Mouse (Mus musculus) neural tube, embryonic 13.5 days (tissue): Measurements from ENCODE around the gene 1700020N01Rik. TPM values are rescaled to one million over a fixed set of nuclear protein-coding genes. Genes with fewer than 3 reads are reported as not detected.

ENCODE experiments used
- ATAC-seq: fragments of 200-750 bp; cut with Nextera tagmentation; 2 replicates; pipeline ENCODE4 v1.8.0; 2017; ENCODE audit warnings: low read depth, mild to moderate bottlenecking, moderate TSS enrichment, moderate library complexity
- H3K27ac ChIP-seq: fragments of 300-500 bp; sonication (generic); replicated peaks from 2 replicates; pipeline ENCODE4 v1.5.1; 2015; ENCODE audit warnings: moderate library complexity, mild to moderate bottlenecking, inconsistent platforms
- H3K27me3 ChIP-seq: fragments of 300-500 bp; sonication (generic); 2 replicates; pipeline ENCODE4 v1.6.1; 2015; ENCODE audit warnings: mild to moderate bottlenecking, inconsistent platforms
- H3K36me3 ChIP-seq: fragments of 300-500 bp; sonication (generic); 2 replicates; pipeline ENCODE4 v1.6.1; 2015; ENCODE audit warnings: mild to moderate bottlenecking, inconsistent platforms
- H3K4me1 ChIP-seq: fragments of 300-500 bp; sonication (generic); replicated peaks from 2 replicates; pipeline ENCODE4 v1.6.1; 2015; ENCODE audit warnings: inconsistent platforms
- H3K4me2 ChIP-seq: fragments of 300-500 bp; sonication (generic); 2 replicates; pipeline ENCODE4 v1.6.1; 2015; ENCODE audit warnings: inconsistent platforms, mild to moderate bottlenecking, moderate library complexity
- H3K4me3 ChIP-seq: fragments of 300-500 bp; sonication (generic); 2 replicates; pipeline ENCODE4 v1.5.1; 2015; ENCODE audit warnings: mild to moderate bottlenecking, inconsistent platforms
- H3K9ac ChIP-seq: fragments of 300-500 bp; sonication (generic); 2 replicates; pipeline ENCODE4 v1.6.1; 2015; ENCODE audit warnings: moderate library complexity, mild to moderate bottlenecking, inconsistent platforms
- H3K9me3 ChIP-seq: fragments of 300-500 bp; sonication (generic); 2 replicates; pipeline ENCODE4 v1.6.1; 2016; ENCODE audit warnings: inconsistent platforms
- WGBS: fragments of 180-500 bp; shearing (Covaris S2); methylation state at CpG from one replicate; pipeline ENCODE4 v1.1.7; 2015; 5-methylcytosine and 5-hydroxymethylcytosine counted together
- polyA plus RNA-seq: library from polyadenylated mRNA; unstranded; fragments of >200 nt; fragmentation: Nextera tagmentation; extraction: Ambion mirVana; gene quantifications from 2 replicates; pipeline ENCODE4 v1.2.1, GENCODE M21; 2015

1700020N01Rik gene
- polyA plus RNA-seq, 1 experiment from 2014 or later = not detected

DNA sequence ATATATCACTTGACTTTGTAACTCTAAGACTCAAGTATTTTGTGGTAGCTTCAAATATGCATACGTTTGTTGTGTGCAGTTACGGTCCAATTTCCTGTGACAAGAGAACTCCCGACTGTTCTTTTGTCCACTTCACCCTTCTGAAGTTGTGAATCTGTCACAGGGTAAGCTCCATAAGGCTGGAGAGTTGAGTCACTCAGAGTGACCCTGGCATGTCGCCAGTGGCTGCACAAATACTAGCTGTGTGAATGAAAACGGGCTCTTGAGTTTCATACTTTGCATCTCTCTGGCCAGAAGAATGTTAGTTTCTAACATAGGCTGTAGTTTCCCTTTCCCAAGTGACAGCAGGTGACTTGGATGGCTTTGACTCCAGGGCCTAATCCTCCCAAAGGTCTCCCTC is 14.0 kb downstream of the 1700020N01Rik start:
- no peak overlapping the region for H3K27ac ChIP-seq
- 51% methylated on average over 5 of the region's 5 CpGs for WGBS
- ATAC-seq = no peak

DNA sequence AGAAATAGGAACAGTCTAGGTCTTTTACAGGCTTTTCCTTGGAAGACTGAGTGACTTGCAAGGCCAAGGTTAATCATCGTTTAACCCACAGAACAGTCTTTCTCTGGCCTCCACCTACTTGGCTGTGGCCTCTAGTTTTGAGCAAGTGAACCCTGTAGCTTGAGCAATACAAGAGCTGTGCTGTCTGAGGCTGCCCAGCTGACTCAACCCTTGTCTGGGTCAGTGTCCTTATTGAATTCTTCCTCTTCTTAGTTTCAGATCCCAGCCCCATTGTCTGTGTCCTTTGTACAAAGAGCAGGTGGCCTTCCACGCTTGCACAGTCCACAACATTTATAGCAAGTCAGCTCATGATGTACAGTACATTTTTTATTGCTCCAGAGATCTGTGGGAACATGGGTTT is 16.6 kb downstream of the 1700020N01Rik start:
- no peaks in the 10 kb centered on the region for H3K9me3 ChIP-seq
- H3K27me3 ChIP-seq = no peaks in the 10 kb centered on the region
- no peaks in the 10 kb centered on the region for H3K36me3 ChIP-seq
- WGBS = 69% methylated on average over 2 of the region's 2 CpGs
- no peak for ATAC-seq
- no peak overlapping the region for H3K27ac ChIP-seq
- no peak overlapping the region for H3K4me3 ChIP-seq
- no peak overlapping the region for H3K4me2 ChIP-seq
- H3K4me1 ChIP-seq = peaks cover 12% of the 10 kb centered on the region
- H3K9ac ChIP-seq = no peak overlapping the region

More for the DNA sequence above, 14.0 kb downstream of the 1700020N01Rik start:
- H3K4me1 ChIP-seq = peaks cover 14% of the 10 kb centered on the region
- no peak overlapping the region for H3K4me2 ChIP-seq
- no peaks in the 10 kb centered on the region for H3K27me3 ChIP-seq
- no peaks in the 10 kb centered on the region for H3K9me3 ChIP-seq
- H3K9ac ChIP-seq = no peak overlapping the region
- H3K36me3 ChIP-seq = no peaks in the 10 kb centered on the region
- no peak overlapping the region for H3K4me3 ChIP-seq

DNA sequence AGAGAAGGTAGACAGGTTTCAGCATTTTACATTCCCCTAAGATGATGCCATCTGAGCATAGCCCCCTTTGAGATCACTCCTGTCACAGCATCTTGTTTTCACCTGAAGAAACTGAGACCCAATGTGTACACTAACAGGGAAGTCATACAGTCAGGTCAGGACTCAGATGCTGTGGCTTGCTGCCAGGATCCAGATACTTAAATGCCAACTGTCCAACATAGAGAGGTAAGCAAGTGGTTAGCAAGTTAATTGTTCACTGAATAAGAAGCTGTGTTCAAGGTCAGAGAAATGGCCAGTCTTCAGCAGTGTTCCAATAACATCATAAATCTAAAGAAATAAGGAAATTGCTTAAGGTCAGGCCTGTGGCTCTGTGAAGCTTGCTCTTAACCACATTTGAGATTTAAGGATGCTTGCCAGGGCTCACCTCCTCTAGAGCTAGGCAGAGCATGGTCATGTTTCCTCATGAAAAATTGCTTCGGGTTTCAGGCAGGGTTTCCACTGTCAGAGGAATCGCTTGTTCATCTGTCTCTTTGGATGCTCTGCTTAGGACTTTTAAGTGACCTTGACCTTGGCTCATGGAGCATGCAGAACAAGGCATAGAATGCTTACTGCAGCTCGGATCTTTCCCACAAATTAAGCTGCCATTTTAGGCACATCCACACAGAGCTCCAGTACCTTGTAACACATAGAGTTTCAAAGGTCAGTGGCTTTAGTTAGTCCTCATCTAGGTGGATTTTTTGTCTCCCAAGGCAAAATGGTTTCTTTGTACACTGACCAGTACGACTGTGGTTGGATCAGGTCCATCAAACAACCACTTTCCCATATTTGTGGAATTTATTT is 20.3 kb downstream of the 1700020N01Rik start:
- Histone ChIP-seq H3K9me3 (no peaks in the 10 kb centered on the region), H3K9ac (no peak overlapping the region), H3K4me3 (no peak overlapping the region), H3K4me1 (no peaks in the 10 kb centered on the region), H3K4me2 (no peak overlapping the region), H3K27ac (no peak overlapping the region), H3K36me3 (no peaks in the 10 kb centered on the region), H3K27me3 (no peaks in the 10 kb centered on the region)
- ATAC-seq = no peak
- 84% methylated on average over 4 of the region's 4 CpGs for WGBS

DNA sequence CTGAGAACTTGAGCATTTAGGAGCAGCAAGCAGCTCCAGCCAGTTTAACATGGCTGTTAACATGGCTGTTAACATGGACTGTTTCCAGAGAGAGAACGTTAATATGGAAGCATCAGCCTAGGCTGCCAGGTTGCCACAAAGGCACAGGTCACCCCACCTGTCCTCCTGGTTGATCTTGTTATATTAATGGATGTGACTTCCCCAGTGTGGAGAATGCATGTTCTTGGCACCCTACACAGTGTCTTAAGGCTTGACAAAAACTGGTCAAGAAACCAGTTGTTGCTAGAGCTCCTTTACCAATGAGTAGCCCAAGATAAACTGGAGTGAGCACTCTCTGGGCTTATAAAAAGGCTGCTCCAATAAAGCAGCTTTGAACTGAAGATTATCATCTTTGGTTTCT is 21.6 kb downstream of the 1700020N01Rik start:
- no peaks in the 10 kb centered on the region for H3K9me3 ChIP-seq
- no peak overlapping the region for H3K4me3 ChIP-seq
- no peaks in the 10 kb centered on the region for H3K27me3 ChIP-seq
- ATAC-seq = no peak
- H3K27ac ChIP-seq = no peak overlapping the region
- H3K9ac ChIP-seq = no peak overlapping the region
- WGBS = 88% methylated on average over 1 of the region's 1 CpGs
- H3K4me2 ChIP-seq = no peak overlapping the region
- no peaks in the 10 kb centered on the region for H3K4me1 ChIP-seq
- H3K36me3 ChIP-seq = no peaks in the 10 kb centered on the region

DNA sequence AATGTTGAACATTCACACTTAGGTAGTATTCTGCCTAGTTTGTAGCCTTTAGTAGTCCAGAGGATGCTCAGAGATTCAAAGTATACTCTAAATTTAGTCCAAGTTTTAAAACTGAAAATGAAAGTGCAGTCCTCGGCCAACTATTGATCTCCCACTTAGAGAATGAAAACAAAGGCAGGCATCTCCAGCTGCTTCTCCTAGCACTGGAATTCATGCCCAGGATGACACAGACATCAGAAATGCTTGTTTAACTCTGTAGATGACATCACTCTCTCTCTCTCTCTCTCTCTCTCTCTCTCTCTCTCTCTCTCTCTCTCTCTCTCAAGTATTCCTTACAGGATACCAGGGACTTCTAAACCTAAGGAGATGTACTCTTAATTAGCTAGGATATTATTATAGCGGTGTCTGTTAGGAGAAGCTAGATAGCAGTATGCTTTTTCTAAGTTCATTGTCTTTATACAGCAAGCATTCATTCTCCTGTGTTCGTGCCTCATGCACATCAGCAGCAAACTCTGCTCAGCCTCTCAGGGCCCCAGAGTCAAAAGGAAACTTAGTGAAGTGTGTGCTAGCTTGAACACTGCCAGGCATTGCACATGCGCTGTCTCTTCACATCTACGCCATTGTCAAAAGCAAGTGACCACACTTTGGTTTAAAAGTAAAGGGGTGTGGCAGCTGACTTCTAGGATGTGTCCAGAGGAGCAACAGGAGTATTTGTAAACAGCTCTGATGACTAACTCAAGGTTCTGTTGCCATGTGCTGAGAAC is 26.0 kb downstream of the 1700020N01Rik start:
- 81% methylated on average over 5 of the region's 5 CpGs for WGBS
- H3K27me3 ChIP-seq = no peaks in the 10 kb centered on the region

DNA sequence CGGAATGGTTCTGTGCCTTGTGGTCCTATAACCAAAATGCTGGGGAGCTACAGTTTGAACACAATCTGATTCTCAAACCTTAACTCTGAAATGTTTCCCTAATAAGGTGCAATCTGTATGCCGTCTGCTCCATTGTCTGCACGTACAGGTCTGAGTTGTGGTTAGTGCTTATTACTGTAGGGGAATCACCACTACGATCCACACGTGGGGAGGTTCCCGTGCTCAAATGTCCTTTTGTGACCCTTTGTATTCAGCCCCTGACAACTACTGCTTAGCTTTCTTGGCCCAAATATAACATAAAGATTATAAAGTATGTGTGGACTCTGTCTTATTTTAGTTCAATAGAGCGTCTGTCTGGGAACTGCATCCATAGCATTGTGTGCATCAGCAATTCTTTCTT is 29.1 kb downstream of the 1700020N01Rik start:
- WGBS = 86% methylated on average over 7 of the region's 7 CpGs

More for the DNA sequence above, 26.0 kb downstream of the 1700020N01Rik start:
- Histone ChIP-seq H3K9ac (no peak overlapping the region), H3K4me1 (no peaks in the 10 kb centered on the region), H3K27ac (no peak overlapping the region), H3K36me3 (no peaks in the 10 kb centered on the region), H3K4me3 (no peak overlapping the region), H3K9me3 (no peaks in the 10 kb centered on the region), H3K4me2 (no peak overlapping the region)
- ATAC-seq = no peak

DNA sequence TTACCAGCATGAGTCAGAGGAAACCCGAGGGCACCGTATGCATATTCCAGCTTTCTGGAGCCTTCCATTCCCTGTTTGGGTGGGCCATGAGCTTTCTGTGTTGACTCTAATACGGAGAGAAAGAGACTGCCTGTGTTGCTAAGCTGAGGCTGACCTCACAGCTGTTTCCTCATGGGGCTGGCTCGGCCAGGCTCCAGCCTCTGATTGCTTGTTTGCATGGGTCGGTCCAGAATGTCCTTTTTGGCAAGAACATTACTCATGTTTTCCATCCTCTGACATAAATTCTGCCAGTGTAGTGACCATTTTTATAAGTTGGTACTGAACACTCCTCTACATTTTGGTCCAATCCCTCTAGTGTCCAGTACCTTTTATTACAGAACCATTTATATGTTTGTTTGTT is 35.6 kb downstream of the 1700020N01Rik start:
- WGBS = 71% methylated on average over 5 of the region's 5 CpGs
- Histone ChIP-seq H3K9me3 (no peaks in the 10 kb centered on the region), H3K27me3 (no peaks in the 10 kb centered on the region), H3K4me1 (no peaks in the 10 kb centered on the region), H3K9ac (no peak overlapping the region), H3K4me3 (no peak overlapping the region), H3K4me2 (no peak overlapping the region), H3K27ac (no peak overlapping the region), H3K36me3 (no peaks in the 10 kb centered on the region)
- ATAC-seq = no peak

More for the DNA sequence above, 29.1 kb downstream of the 1700020N01Rik start:
- Histone ChIP-seq H3K36me3 (no peaks in the 10 kb centered on the region), H3K27me3 (no peaks in the 10 kb centered on the region), H3K4me3 (no peak overlapping the region), H3K4me1 (no peaks in the 10 kb centered on the region), H3K27ac (no peak overlapping the region), H3K9ac (no peak overlapping the region), H3K4me2 (no peak overlapping the region), H3K9me3 (no peaks in the 10 kb centered on the region)
- ATAC-seq = no peak

DNA sequence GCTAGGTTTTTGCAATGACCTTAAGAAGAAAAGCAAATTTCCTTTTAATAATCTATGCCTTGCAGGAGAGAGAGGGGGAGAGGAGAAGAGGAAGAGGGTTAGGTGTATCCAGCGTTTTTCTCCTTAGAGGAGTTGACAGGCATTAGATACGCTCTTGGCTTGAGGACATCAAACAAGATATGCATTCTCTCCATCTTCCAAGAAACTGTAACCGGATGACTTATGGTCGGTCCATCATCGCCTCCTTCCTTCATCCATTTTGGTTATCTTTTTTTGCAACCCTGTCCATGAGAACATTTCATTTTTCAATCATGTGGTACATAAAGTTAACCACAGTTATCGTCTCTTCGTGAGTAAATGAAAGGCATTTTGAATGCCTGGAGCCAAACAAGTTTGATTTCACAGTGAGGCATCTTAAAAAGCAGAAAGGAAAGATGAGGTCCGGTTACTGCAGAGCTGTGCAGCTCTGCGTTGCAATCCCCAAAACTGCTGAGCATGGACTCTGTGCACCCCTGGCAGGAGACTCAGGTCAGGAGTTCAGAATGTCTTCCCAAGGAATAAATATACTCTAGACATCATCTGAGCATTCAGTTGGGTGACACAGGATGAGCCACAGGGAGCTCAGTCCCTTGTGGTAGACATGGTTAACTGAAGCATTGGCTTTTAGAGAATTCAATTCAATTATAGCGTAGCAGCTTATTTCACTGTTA is 36.2 kb downstream of the 1700020N01Rik start:
- no peak overlapping the region for H3K4me2 ChIP-seq
- H3K9ac ChIP-seq = no peak overlapping the region
- WGBS = 88% methylated on average over 10 of the region's 10 CpGs
- no peak for ATAC-seq
- H3K4me3 ChIP-seq = no peak overlapping the region
- H3K9me3 ChIP-seq = no peaks in the 10 kb centered on the region
- no peaks in the 10 kb centered on the region for H3K27me3 ChIP-seq
- no peak overlapping the region for H3K27ac ChIP-seq
- H3K36me3 ChIP-seq = no peaks in the 10 kb centered on the region
- no peaks in the 10 kb centered on the region for H3K4me1 ChIP-seq

DNA sequence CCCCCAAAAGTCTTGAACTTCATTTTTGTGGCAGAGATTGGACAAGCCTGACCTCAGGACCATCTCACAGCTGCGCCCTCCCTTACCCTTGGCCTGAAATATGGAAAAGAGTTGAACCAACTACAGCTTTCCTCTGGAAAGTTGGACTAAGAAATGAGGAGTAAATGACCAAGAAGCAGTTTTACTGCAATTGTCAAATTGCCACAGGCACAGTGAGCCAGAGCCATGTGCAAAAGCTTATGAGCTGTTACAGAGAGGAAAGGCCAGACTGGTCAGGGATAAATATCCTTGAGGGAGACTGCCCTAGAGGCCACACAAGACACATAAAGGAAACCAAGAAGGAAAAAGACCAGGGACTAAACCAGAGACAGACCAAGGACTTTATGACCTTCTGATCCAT is 38.5 kb downstream of the 1700020N01Rik start:
- Histone ChIP-seq H3K4me3 (no peak overlapping the region), H3K4me1 (no peaks in the 10 kb centered on the region), H3K4me2 (no peak overlapping the region), H3K9me3 (no peaks in the 10 kb centered on the region), H3K36me3 (no peaks in the 10 kb centered on the region), H3K9ac (no peak overlapping the region), H3K27me3 (no peaks in the 10 kb centered on the region), H3K27ac (no peak overlapping the region)
- ATAC-seq = no peak
- WGBS = 91% methylated on average over 1 of the region's 1 CpGs

DNA sequence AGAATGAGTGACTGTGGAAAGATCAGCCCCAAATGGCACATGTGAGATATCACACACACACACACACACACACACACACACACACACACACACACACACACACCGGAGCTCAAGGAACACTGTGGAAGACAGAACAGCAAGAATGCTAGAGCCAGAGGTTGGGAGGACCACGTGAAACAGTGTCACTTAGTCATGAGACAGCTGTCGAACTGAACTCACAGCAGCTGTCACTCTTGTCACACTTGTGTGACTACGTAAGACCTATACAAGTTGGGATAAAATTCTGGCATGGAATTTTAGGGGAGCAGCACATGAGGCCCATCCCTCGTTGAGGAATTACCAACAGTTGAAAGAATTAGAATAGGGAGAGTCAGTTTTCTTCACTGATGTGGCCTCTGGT is 39.7 kb downstream of the 1700020N01Rik start:
- no peaks in the 10 kb centered on the region for H3K4me1 ChIP-seq
- H3K4me2 ChIP-seq = no peak overlapping the region
- H3K4me3 ChIP-seq = no peak overlapping the region
- no peak overlapping the region for H3K27ac ChIP-seq
- ATAC-seq = no peak
- WGBS = 82% methylated on average over 5 of the region's 5 CpGs
- no peaks in the 10 kb centered on the region for H3K36me3 ChIP-seq
- H3K9me3 ChIP-seq = no peaks in the 10 kb centered on the region
- no peak overlapping the region for H3K9ac ChIP-seq
- no peaks in the 10 kb centered on the region for H3K27me3 ChIP-seq

DNA sequence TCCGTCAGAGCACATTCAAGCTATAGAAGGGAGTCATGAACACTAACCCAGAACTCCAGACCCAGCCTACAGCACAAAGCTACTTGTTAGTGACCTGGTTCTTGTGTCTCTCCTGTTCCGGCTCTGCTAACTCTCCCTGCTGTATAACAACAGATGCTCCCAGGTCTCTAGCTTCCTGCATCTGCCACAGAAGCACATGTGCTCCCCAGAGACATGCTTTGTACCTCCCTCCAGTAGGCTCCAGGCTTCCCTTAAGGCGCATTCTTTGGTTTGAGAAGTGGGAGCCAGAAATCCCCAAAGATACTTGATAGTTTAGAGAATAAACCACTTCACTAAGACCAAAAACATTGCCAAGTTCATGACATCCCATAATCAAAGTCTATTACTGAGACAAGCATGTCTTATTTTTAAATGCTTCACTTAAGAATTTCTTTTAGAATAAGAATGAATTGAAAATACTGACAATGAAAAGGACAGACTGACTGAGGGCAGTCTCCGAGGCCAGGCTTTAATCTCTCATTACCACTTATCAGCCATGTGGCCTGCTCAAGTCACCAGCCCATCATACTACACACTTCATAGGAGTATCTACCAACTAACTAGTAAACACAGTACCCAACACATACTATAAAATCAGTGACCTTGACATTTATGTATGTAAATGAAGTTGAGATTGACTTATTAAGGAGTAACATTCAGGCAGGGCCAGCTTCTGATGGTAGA is 43.2 kb downstream of the 1700020N01Rik start:
- Histone ChIP-seq H3K4me3 (no peak overlapping the region), H3K9ac (no peak overlapping the region), H3K9me3 (no peaks in the 10 kb centered on the region), H3K36me3 (no peaks in the 10 kb centered on the region), H3K4me2 (no peak overlapping the region), H3K4me1 (no peaks in the 10 kb centered on the region), H3K27me3 (no peaks in the 10 kb centered on the region), H3K27ac (no peak overlapping the region)
- ATAC-seq = no peak
- WGBS = 82% methylated on average over 4 of the region's 4 CpGs
